Mouse (Mus musculus): ENCODE results near the gene Cpa4.

Gene Cpa4

GRCm38 (mm10) chr6:30624763-30625162 lies 56.6 kb downstream of the Cpa4 start:
- DNase-seq (ENCODE audit: low read depth, low spot score) = no peak

- DNase-seq (ENCODE audit: low read depth, low spot score) = no peak
These were observed 60.0 kb downstream of the Cpa4 start for GRCm38 (mm10) chr6:30628152-30628551.

- no peak for DNase-seq (ENCODE audit: low read depth, low spot score)
These were observed 61.8 kb downstream of the Cpa4 start for GRCm38 (mm10) chr6:30629989-30630388.

- no peak for DNase-seq (ENCODE audit: low read depth, low spot score)
These were observed 67.2 kb downstream of the Cpa4 start for GRCm38 (mm10) chr6:30635361-30635862.

GRCm38 (mm10) chr6:30636186-30636842 lies 68.1 kb downstream of the Cpa4 start:
- DNase-seq (ENCODE audit: low read depth, low spot score) = no peak

GRCm38 (mm10) chr6:30638674-30639268 lies 70.6 kb downstream of the Cpa4 start, which contains the start of gene Cpa1:
TSS of gene Cpa1 (plus strand) at chr6:30639218.
- DNase-seq (ENCODE audit: low read depth, low spot score) = no peak

Data from ZHBTc4 (cell line).